Mouse (Mus musculus) spleen, adult 2 months (tissue): ENCODE results near the gene Epgn. TPM values are rescaled to one million over a fixed set of nuclear protein-coding genes. Genes with fewer than 3 reads are reported as not detected.

Experiments
- DNase-seq, 2 experiments: peaks; one replicate each; pipeline versions ENCODE4 v3.0.0 to v3.0.0-alpha.2; 2012 to 2021; ENCODE audit warnings: low spot score in 2 of 2, low read depth in 1 of 2
- H3K27ac ChIP-seq: fragments of 200-500 bp; 2 replicates; pipeline ENCODE4 v1.5.1; 2012; ENCODE audit warnings: low read length, inconsistent platforms; ENCODE audit not compliant: insufficient read depth
- H3K27me3 ChIP-seq: fragments of 200-500 bp; 2 replicates; pipeline ENCODE4 v1.6.1; 2012; ENCODE audit warnings: mild to moderate bottlenecking, moderate library complexity, low read length, inconsistent platforms; ENCODE audit not compliant: control insufficient read depth, insufficient read depth
- H3K36me3 ChIP-seq: fragments of 200-500 bp; 2 replicates; pipeline ENCODE4 v1.6.1; 2012; ENCODE audit warnings: mild to moderate bottlenecking, low read length, inconsistent platforms; ENCODE audit not compliant: control insufficient read depth, insufficient read depth
- H3K4me1 ChIP-seq: fragments of 200-500 bp; 2 replicates; pipeline ENCODE4 v1.6.1; 2011; ENCODE audit warnings: inconsistent platforms; ENCODE audit not compliant: control insufficient read depth, insufficient read depth, insufficient read length
- H3K4me3 ChIP-seq: fragments of 200-500 bp; 2 replicates; pipeline ENCODE4 v1.5.1; 2011; ENCODE audit warnings: mild to moderate bottlenecking, inconsistent platforms; ENCODE audit not compliant: insufficient read depth, insufficient read length; ENCODE audit errors: extremely low read depth
- CTCF ChIP-seq: fragments of 200-500 bp; IDR thresholded peaks from 2 replicates; pipeline ENCODE4 v1.5.1; 2011; ENCODE audit warnings: mild to moderate bottlenecking, inconsistent platforms; ENCODE audit not compliant: insufficient read depth, insufficient read length, insufficient replicate concordance; ENCODE audit errors: extremely low read depth
- POLR2A ChIP-seq: fragments of 200-500 bp; IDR thresholded peaks from 2 replicates; pipeline ENCODE4 v1.6.1; 2011; ENCODE audit warnings: low read depth, low read length, inconsistent platforms
- WGBS: fragments of 180-500 bp; shearing (Covaris S2); methylation state at CpG from one replicate; pipeline ENCODE4 v1.1.7; 2018; 5-methylcytosine and 5-hydroxymethylcytosine counted together
- polyA plus RNA-seq: library from polyadenylated mRNA; depleted of rRNA; stranded (reverse); fragments of >200 nt; gene quantifications from 2 replicates; pipeline ENCODE4 v1.2.3, GENCODE M21; 2012; rRNA removed

The Epgn gene
- polyA plus RNA-seq, 1 experiment, result not detected

GRCm38 (mm10) chr5:91047987-91048386 lies 20.7 kb downstream of the Epgn start:
- H3K36me3 ChIP-seq, result no peaks in the 10 kb centered on the region
- no peak for DNase-seq
- no peak overlapping the region for H3K4me3 ChIP-seq
- H3K4me1 ChIP-seq, result no peaks in the 10 kb centered on the region
- H3K27me3 ChIP-seq, result no peaks in the 10 kb centered on the region
- WGBS, result 82% methylated on average over 6 of the region's 6 CpGs
- TF ChIP-seq CTCF, result no peak
- TF ChIP-seq POLR2A, result no peak
- no peak overlapping the region for H3K27ac ChIP-seq

- WGBS, result 83% methylated on average over 8 of the region's 8 CpGs
- H3K36me3 ChIP-seq, result no peaks in the 10 kb centered on the region
- no peak for DNase-seq
- TF ChIP-seq CTCF (no peak), POLR2A (no peak)
- H3K27ac ChIP-seq, result no peak overlapping the region
- H3K4me3 ChIP-seq, result no peak overlapping the region
- H3K4me1 ChIP-seq, result no peaks in the 10 kb centered on the region
- H3K27me3 ChIP-seq, result no peaks in the 10 kb centered on the region
Observed at GRCm38 (mm10) chr5:91048397-91048796, 21.1 kb downstream of the Epgn start.

GRCm38 (mm10) chr5:91072340-91072739 lies 45.1 kb downstream of the Epgn start:
- peaks cover 3% of the 10 kb centered on the region for H3K27me3 ChIP-seq

GRCm38 (mm10) chr5:91073626-91074025 lies 46.4 kb downstream of the Epgn start:
- DNase-seq, result no peak
- Histone ChIP-seq H3K4me3 (no peak overlapping the region), H3K27me3 (peaks cover 3% of the 10 kb centered on the region), H3K36me3 (no peaks in the 10 kb centered on the region), H3K27ac (no peak overlapping the region), H3K4me1 (no peaks in the 10 kb centered on the region)
- no peak for TF ChIP-seq CTCF
- no peak for TF ChIP-seq POLR2A
- WGBS, result 38% methylated on average over 8 of the region's 8 CpGs

More at GRCm38 (mm10) chr5:91072340-91072739, 45.1 kb downstream of the Epgn start:
- Histone ChIP-seq H3K4me3 (no peak overlapping the region), H3K4me1 (no peaks in the 10 kb centered on the region), H3K27ac (no peak overlapping the region), H3K36me3 (no peaks in the 10 kb centered on the region)
- DNase-seq, result no peak
- TF ChIP-seq CTCF (no peak), POLR2A (no peak)
- WGBS, result 80% methylated on average over 4 of the region's 4 CpGs

- no peaks in the 10 kb centered on the region for H3K4me1 ChIP-seq
- no peaks in the 10 kb centered on the region for H3K36me3 ChIP-seq
- H3K4me3 ChIP-seq, result no peak overlapping the region
- H3K27me3 ChIP-seq, result peaks cover 3% of the 10 kb centered on the region
- no peak overlapping the region for H3K27ac ChIP-seq
- no peak for TF ChIP-seq POLR2A
- TF ChIP-seq CTCF, result no peak
- DNase-seq, result no peak
- 39% methylated on average over 8 of the region's 8 CpGs for whole genome bisulfite sequencing
Observed at GRCm38 (mm10) chr5:91074026-91074425, 46.8 kb downstream of the Epgn start.

- 6% methylated on average over 25 of the region's 25 CpGs for WGBS
- no peak within 1 kb of the TSS for H3K4me3 ChIP-seq
- H3K4me1 ChIP-seq, result no peaks in the 10 kb centered on the region
- no peaks in the 10 kb centered on the region for H3K36me3 ChIP-seq
- H3K27me3 ChIP-seq, result peaks cover 3% of the 10 kb centered on the region
- DNase-seq, result no peak
- H3K27ac ChIP-seq, result no peak within 1 kb of the TSS
- no peak for TF ChIP-seq POLR2A
- TF ChIP-seq CTCF, result no peak
Observed at GRCm38 (mm10) chr5:91074450-91074950, 47.2 kb downstream of the Epgn start, which contains the start of gene Ereg. Gene Ereg, plus strand, starts transcription at chr5:91074622.

- 78% methylated on average over 1 of the region's 1 CpGs for WGBS
- Histone ChIP-seq H3K4me3 (no peak overlapping the region), H3K27me3 (peaks cover 3% of the 10 kb centered on the region), H3K27ac (no peak overlapping the region), H3K4me1 (no peaks in the 10 kb centered on the region), H3K36me3 (no peaks in the 10 kb centered on the region)
- no peak for TF ChIP-seq CTCF
- no peak for TF ChIP-seq POLR2A
- DNase-seq, result no peak
Observed at GRCm38 (mm10) chr5:91075021-91075420, 47.8 kb downstream of the Epgn start.

- no peak for DNase-seq
- no peak overlapping the region for H3K27ac ChIP-seq
- H3K4me1 ChIP-seq, result no peaks in the 10 kb centered on the region
- WGBS, result 29% methylated on average over 5 of the region's 5 CpGs
- TF ChIP-seq POLR2A (no peak), CTCF (no peak)
- no peaks in the 10 kb centered on the region for H3K36me3 ChIP-seq
- H3K27me3 ChIP-seq, result no peaks in the 10 kb centered on the region
- no peak overlapping the region for H3K4me3 ChIP-seq
Observed at GRCm38 (mm10) chr5:91083016-91083415, 55.8 kb downstream of the Epgn start.

Other genes with a start within 250 kb of the Epgn start
- 0.06 TPM in 1 of 2 replicates, not detected in the other for gene Cxcl3, start 241.4 kb upstream of the Epgn start, polyA plus RNA-seq
- not detected in 2 replicates for gene Cxcl15, start 232.9 kb upstream of the Epgn start, polyA plus RNA-seq
- gene Cxcl1, start 136.2 kb upstream of the Epgn start, polyA plus RNA-seq, result 1.1 and 2.5 TPM in 2 replicates
- 1.1 and 1.2 TPM in 2 replicates for gene Cxcl2, start 123.6 kb upstream of the Epgn start, polyA plus RNA-seq
- 8.1 and 18.4 TPM in 2 replicates for gene Mthfd2l, start 96.3 kb upstream of the Epgn start, polyA plus RNA-seq
- gene Ereg, start 47.2 kb downstream of the Epgn start, polyA plus RNA-seq, result 0.02 TPM in 1 of 2 replicates, not detected in the other
- gene Areg, start 112.1 kb downstream of the Epgn start, polyA plus RNA-seq, result not detected in 2 replicates